Mouse (Mus musculus) heart, embryonic 14.5 days (tissue): ENCODE results near the gene Apaf1. TPM values are rescaled to one million over a fixed set of nuclear protein-coding genes. Genes with fewer than 3 reads are reported as not detected.

Source experiments
- ATAC-seq: fragments of 200-750 bp; cut with Nextera tagmentation; 2 replicates; pipeline ENCODE4 v1.8.0; 2017; ENCODE audit warnings: low read depth, moderate TSS enrichment; ENCODE audit not compliant: insufficient number of reproducible peaks, insufficient read depth, low FRiP score
- H3K27ac ChIP-seq, 2 experiments: fragments of 200-500 bp in 1 of 2; fragments of 300-500 bp in 1 of 2; sonication (generic) in 1 of 2; replicated peaks in 1 of 2; 2 replicates each; pipeline ENCODE4 v1.5.1; 2012 to 2014; ENCODE audit warnings: low read depth in 2 of 2, low read length in 2 of 2, control low read depth in 1 of 2, mild to moderate bottlenecking in 1 of 2, mixed read lengths in 1 of 2; ENCODE audit not compliant: control insufficient read depth in 1 of 2, insufficient read depth in 1 of 2
- H3K27me3 ChIP-seq: fragments of 300-500 bp; sonication (generic); 2 replicates; pipeline ENCODE4 v1.6.1; 2014; ENCODE audit warnings: mild to moderate bottlenecking, low read length, control low read depth; ENCODE audit not compliant: control insufficient read depth, insufficient read depth
- H3K36me3 ChIP-seq: fragments of 300-500 bp; sonication (generic); 2 replicates; pipeline ENCODE4 v1.6.1; 2014; ENCODE audit warnings: mild to moderate bottlenecking, control low read depth, low read length, mixed read lengths; ENCODE audit not compliant: control insufficient read depth, insufficient read depth
- H3K4me1 ChIP-seq, 2 experiments: fragments of 200-500 bp in 1 of 2; fragments of 300-500 bp in 1 of 2; sonication (generic) in 1 of 2; 2 replicates each; pipeline ENCODE4 v1.6.1; 2012 to 2014; ENCODE audit warnings: low read length in 2 of 2, control low read depth in 1 of 2, mixed read lengths in 1 of 2; ENCODE audit not compliant: control insufficient read depth in 2 of 2, insufficient read depth in 2 of 2
- H3K4me2 ChIP-seq: fragments of 300-500 bp; sonication (generic); 2 replicates; pipeline ENCODE4 v1.6.1; 2014; ENCODE audit warnings: mild to moderate bottlenecking, low read length
- H3K4me3 ChIP-seq, 2 experiments: fragments of 200-500 bp in 1 of 2; fragments of 300-500 bp in 1 of 2; sonication (generic) in 1 of 2; 2 replicates each; pipeline ENCODE4 v1.5.1; 2012 to 2014; ENCODE audit warnings: low read length in 2 of 2, mild to moderate bottlenecking in 2 of 2, control low read depth in 1 of 2, low read depth in 1 of 2, moderate library complexity in 1 of 2; ENCODE audit not compliant: control insufficient read depth in 1 of 2, insufficient read depth in 1 of 2
- H3K9ac ChIP-seq: fragments of 300-500 bp; sonication (generic); 2 replicates; pipeline ENCODE4 v1.6.1; 2014; ENCODE audit warnings: mild to moderate bottlenecking, low read length
- H3K9me3 ChIP-seq: fragments of 300-500 bp; sonication (generic); 2 replicates; pipeline ENCODE4 v1.6.1; 2016; ENCODE audit warnings: low read length, control low read depth; ENCODE audit not compliant: control insufficient read depth
- WGBS: fragments of 180-500 bp; shearing (Covaris S2); extraction: QIAGEN DNeasy Blood & Tissue Kit; methylation state at CpG from one replicate; pipeline ENCODE4 v1.1.7; 2014; 5-methylcytosine and 5-hydroxymethylcytosine counted together
- polyA plus RNA-seq: library from polyadenylated mRNA; unstranded; fragments of >200 nt; fragmentation: Nextera tagmentation; extraction: Ambion mirVana; gene quantifications from 2 replicates; pipeline ENCODE4 v1.2.1, GENCODE M21; 2014

The Apaf1 gene
- polyA plus RNA-seq, 1 experiment from 2014 or later = 17.3 TPM

DNA sequence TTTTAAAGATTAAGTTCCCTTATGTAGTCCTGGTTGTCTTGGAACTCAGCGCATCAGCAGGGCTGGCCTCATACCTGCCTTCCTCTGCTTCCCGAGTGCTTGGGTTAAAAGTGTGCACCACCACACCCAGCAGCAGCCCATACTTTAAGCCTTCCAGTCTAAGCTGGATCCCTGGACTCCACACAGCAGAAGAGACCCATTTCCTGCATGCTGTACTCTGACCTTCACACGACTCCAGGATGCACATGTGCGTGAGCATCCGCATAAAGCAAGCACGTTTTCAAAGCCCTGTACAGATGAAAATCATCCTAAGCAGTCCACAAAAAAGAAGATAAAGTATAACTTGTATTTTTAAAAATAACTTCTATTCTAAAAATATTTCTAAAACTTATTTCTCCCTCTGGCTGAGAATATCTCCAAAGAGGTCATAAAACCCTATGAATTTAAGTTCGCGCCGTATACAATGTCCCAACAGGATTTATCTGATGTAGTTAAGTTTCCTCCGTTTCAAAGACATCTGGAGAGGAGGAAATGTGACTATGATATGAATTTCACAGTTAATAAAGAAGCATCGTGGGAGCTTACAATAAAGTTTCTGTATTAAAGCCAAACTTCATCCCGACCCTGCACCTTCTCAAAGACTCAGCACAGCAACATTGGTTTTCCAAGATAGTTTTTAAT, 76.6 kb downstream of the Apaf1 start:
- no peak overlapping the region for H3K9ac ChIP-seq
- H3K27ac ChIP-seq = no peak overlapping the region
- no peaks in the 10 kb centered on the region for H3K9me3 ChIP-seq
- no peaks in the 10 kb centered on the region for H3K27me3 ChIP-seq
- H3K36me3 ChIP-seq = peaks cover 39% of the 10 kb centered on the region
- H3K4me2 ChIP-seq = no peak overlapping the region
- H3K4me3 ChIP-seq = no peak overlapping the region
- H3K4me1 ChIP-seq = no peaks in the 10 kb centered on the region
- no peak for ATAC-seq
- 81% methylated on average over 12 of the region's 12 CpGs for WGBS

DNA sequence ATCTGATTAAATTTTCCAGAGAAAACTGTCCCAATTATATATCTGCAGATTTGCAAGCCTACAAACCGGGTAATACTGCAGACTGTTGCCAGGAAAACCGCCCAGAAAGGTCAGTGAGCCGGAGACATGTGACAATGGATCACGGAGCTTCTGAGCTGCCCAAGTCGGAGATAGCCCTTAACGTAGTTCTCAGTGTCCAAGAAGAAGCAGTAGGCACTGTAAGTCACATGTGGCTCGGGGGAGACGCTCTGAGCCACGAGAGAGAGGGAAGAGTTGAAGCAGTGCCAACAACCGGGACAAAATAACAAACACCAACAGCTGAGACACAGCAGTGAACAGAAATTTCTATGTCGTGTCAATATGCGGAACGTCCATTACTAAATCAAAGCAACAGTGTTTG, 81.1 kb downstream of the Apaf1 start:
- Histone ChIP-seq H3K9ac (no peak overlapping the region), H3K36me3 (peaks cover 38% of the 10 kb centered on the region), H3K4me2 (no peak overlapping the region), H3K4me3 (no peak overlapping the region), H3K27ac (no peak overlapping the region), H3K27me3 (no peaks in the 10 kb centered on the region), H3K9me3 (no peaks in the 10 kb centered on the region), H3K4me1 (no peaks in the 10 kb centered on the region)
- no peak for ATAC-seq
- 71% methylated on average over 13 of the region's 13 CpGs for WGBS

DNA sequence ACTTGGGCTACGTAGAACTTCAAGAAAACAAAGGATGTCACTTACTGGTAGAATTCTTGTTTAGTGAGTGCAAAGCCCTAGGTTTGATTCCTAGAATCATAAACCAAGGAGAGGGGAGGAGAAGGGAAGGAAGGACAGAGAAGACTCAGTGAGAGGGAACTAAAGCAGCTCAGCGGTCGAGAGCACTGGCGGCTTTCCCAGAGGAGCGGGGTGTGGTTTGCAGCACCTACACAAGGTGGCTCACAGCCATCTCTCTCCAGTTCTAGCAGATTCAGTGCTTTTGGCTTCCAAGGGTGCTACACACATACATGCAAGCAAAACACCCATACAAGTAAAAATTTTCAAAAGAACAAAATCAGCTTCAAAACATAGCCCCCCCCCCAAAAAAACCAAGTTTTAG, 82.7 kb downstream of the Apaf1 start:
- Histone ChIP-seq H3K4me2 (no peak overlapping the region), H3K4me3 (no peak overlapping the region), H3K4me1 (no peaks in the 10 kb centered on the region), H3K9ac (no peak overlapping the region), H3K27me3 (no peaks in the 10 kb centered on the region), H3K36me3 (peaks cover 47% of the 10 kb centered on the region), H3K27ac (no peak overlapping the region), H3K9me3 (no peaks in the 10 kb centered on the region)
- 63% methylated on average over 5 of the region's 5 CpGs for WGBS
- no peak for ATAC-seq

DNA sequence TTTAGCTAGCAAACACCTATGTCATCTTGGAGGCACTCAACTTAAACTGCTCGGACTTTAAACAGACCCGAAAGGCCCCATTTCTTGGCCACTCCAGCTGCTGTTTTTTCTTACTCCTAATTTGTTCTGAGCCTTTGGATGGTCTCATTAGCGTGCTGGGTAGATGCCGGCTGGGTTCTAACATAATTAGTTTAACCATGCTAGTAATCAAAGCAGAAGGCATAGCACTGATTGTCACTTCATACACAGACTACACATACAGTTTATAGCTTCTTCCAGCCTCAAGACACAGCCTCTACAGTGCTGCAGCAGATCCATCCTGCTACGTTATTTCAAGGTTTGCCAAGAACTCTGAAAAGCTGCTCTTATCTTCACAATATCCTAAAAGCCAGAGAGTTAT, 88.7 kb downstream of the Apaf1 start:
- peaks cover 64% of the 10 kb centered on the region for H3K36me3 ChIP-seq
- no peak for ATAC-seq
- no peak overlapping the region for H3K27ac ChIP-seq
- H3K4me2 ChIP-seq = no peak overlapping the region
- no peak overlapping the region for H3K9ac ChIP-seq
- 86% methylated on average over 5 of the region's 5 CpGs for WGBS
- H3K4me1 ChIP-seq = no peaks in the 10 kb centered on the region
- H3K9me3 ChIP-seq = no peaks in the 10 kb centered on the region
- no peak overlapping the region for H3K4me3 ChIP-seq
- H3K27me3 ChIP-seq = no peaks in the 10 kb centered on the region

DNA sequence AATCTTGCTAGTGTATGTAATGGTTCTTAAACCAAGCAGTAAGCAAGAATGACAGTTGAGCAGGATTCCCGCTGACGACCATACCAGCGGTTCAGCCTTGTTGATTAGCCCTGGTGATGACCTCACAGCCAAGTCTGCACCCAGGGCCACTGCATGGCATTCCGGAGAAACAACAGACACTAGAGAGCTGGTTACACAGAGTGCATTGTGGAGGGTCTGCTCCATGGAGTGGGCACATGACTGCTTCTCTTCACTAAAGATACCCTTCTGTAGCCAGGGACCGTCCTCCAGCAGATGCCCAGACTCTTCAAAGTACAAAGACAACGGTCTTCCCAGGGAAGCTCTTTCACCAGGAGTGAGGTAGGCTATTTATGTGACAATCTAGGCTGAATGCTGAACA, 90.3 kb downstream of the Apaf1 start:
- H3K4me1 ChIP-seq = no peaks in the 10 kb centered on the region
- H3K9me3 ChIP-seq = no peaks in the 10 kb centered on the region
- H3K27ac ChIP-seq = no peak overlapping the region
- no peak for ATAC-seq
- H3K36me3 ChIP-seq = peaks cover 59% of the 10 kb centered on the region
- no peak overlapping the region for H3K4me3 ChIP-seq
- no peak overlapping the region for H3K4me2 ChIP-seq
- H3K9ac ChIP-seq = no peak overlapping the region
- no peaks in the 10 kb centered on the region for H3K27me3 ChIP-seq
- WGBS = 72% methylated on average over 6 of the region's 6 CpGs

DNA sequence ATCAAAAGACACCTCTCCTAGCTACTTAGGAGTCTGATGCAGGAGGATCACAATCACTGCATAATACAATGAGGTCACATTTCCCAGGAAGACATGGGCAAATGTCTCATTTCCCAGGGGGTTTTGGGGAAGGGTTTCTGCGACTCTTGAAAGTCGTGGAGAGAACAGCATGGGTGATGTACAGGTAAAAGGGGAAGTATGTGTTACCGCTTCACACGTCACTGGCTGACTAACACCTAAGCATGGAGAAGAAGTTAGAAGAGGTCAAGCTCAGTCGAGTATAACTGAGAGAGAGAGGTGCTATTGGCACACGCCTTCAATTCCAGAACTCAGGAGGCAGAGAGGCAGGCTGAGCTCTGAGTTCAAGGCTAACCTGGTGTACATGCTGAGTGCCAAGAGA, 92.2 kb downstream of the Apaf1 start:
- no peak for ATAC-seq
- H3K4me2 ChIP-seq = no peak overlapping the region
- H3K9me3 ChIP-seq = no peaks in the 10 kb centered on the region
- no peaks in the 10 kb centered on the region for H3K27me3 ChIP-seq
- H3K36me3 ChIP-seq = peaks cover 47% of the 10 kb centered on the region
- H3K4me1 ChIP-seq = no peaks in the 10 kb centered on the region
- 84% methylated on average over 6 of the region's 6 CpGs for WGBS
- H3K4me3 ChIP-seq = no peak overlapping the region
- no peak overlapping the region for H3K9ac ChIP-seq
- H3K27ac ChIP-seq = no peak overlapping the region

DNA sequence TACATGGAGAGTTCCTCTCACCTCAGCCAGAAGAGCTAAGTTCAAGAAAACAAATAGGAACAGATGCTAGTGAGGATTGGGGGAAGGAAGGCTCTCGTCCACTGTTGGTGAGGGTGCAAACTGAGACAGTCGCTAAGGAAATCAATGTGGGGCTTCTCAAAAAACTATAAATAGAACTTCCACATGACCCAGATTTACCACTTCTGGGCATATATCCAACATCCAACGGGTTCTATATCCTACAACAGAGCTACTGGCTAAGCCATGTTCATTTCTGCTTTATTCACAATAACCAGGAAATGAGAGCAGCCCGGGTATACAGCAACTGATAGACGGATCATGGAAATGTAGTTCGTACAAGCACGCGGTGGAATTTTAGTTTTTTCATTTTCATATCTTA, 99.5 kb downstream of the Apaf1 start:
- H3K4me2 ChIP-seq = no peak overlapping the region
- H3K36me3 ChIP-seq = 0 out of 2 replicates have a peak, but pooled peaks cover 3% of the 10 kb centered on the region
- no peak overlapping the region for H3K27ac ChIP-seq
- H3K9ac ChIP-seq = no peak overlapping the region
- no peaks in the 10 kb centered on the region for H3K9me3 ChIP-seq
- no peak for ATAC-seq
- H3K4me3 ChIP-seq = no peak overlapping the region
- 54% methylated on average over 8 of the region's 8 CpGs for WGBS
- H3K27me3 ChIP-seq = no peaks in the 10 kb centered on the region
- peaks cover 2 to 10% of the 10 kb centered on the region in 2 experiments; a peak in 2 of 4 replicates for H3K4me1 ChIP-seq

DNA sequence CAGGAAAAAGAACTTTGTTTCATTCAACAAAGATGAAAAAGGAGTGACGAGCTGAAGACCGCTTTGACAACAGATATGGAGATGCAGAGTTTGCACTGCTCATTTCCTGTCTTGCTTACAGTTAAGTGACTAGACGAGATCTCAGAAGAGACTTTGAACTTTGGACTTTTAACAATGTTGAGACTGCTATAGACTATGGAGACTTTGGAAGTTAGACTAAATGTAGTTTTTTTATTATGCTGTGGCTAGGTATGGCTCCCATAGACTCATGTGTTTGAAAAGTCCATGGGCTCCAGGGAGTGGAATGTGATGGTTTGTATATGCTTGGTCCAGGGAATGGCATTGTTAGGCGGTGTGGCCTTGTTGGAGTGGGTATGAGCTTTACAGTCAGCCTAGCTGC, 100.8 kb downstream of the Apaf1 start:
- H3K27me3 ChIP-seq = no peaks in the 10 kb centered on the region
- WGBS = 77% methylated on average over 4 of the region's 4 CpGs
- no peak overlapping the region for H3K9ac ChIP-seq
- no peak overlapping the region for H3K4me2 ChIP-seq
- H3K36me3 ChIP-seq = 0 out of 2 replicates have a peak, but pooled peaks cover 3% of the 10 kb centered on the region
- no peaks in the 10 kb centered on the region for H3K9me3 ChIP-seq
- no peak for ATAC-seq
- H3K27ac ChIP-seq = no peak overlapping the region
- peaks cover 2 to 10% of the 10 kb centered on the region in 2 experiments; a peak in 2 of 4 replicates for H3K4me1 ChIP-seq
- H3K4me3 ChIP-seq = no peak overlapping the region
